Mouse (Mus musculus) lung, embryonic 15.5 days (tissue): ENCODE measurements at regions not wholly inside any gene's neighbourhood (a gene's known extent, or its start where the extent isn't known, plus 50 kb on each side); places are given as distances from the start of the nearest gene placed in this dataset.

Experiments used
- ATAC-seq: fragments of 200-750 bp; cut with Nextera tagmentation; 2 replicates; pipeline ENCODE4 v1.8.0; 2017; ENCODE audit warnings: moderate number of reproducible peaks, borderline replicate concordance; ENCODE audit not compliant: low FRiP score, low TSS enrichment; ENCODE audit errors: extremely low read depth
- H3K27ac ChIP-seq: fragments of 300-500 bp; sonication (generic); 2 replicates; pipeline ENCODE4 v1.5.1; 2015; ENCODE audit warnings: moderate library complexity, mild to moderate bottlenecking, inconsistent platforms
- H3K27me3 ChIP-seq: fragments of 300-500 bp; sonication (generic); 2 replicates; pipeline ENCODE4 v1.6.1; 2015; ENCODE audit warnings: inconsistent platforms
- H3K36me3 ChIP-seq: fragments of 300-500 bp; sonication (generic); 2 replicates; pipeline ENCODE4 v1.6.1; 2015; ENCODE audit warnings: inconsistent platforms
- H3K4me1 ChIP-seq: fragments of 300-500 bp; sonication (generic); 2 replicates; pipeline ENCODE4 v1.6.1; 2015; ENCODE audit warnings: inconsistent platforms
- H3K4me2 ChIP-seq: fragments of 300-500 bp; sonication (generic); 2 replicates; pipeline ENCODE4 v1.6.1; 2015; ENCODE audit warnings: inconsistent platforms, mild to moderate bottlenecking, moderate library complexity
- H3K4me3 ChIP-seq: fragments of 300-500 bp; sonication (generic); 2 replicates; pipeline ENCODE4 v1.5.1; 2015; ENCODE audit warnings: mild to moderate bottlenecking, inconsistent platforms
- H3K9ac ChIP-seq: fragments of 300-500 bp; sonication (generic); 2 replicates; pipeline ENCODE4 v1.6.1; 2015; ENCODE audit warnings: inconsistent platforms
- H3K9me3 ChIP-seq: fragments of 300-500 bp; sonication (generic); 2 replicates; pipeline ENCODE4 v1.6.1; 2016; ENCODE audit warnings: inconsistent platforms
- WGBS: fragments of 180-500 bp; shearing (Covaris S2); methylation state at CpG from one replicate; pipeline ENCODE4 v1.1.7; 2015; 5-methylcytosine and 5-hydroxymethylcytosine counted together

- no peaks in the 10 kb centered on the region for H3K36me3 ChIP-seq
- H3K27ac ChIP-seq = no peak overlapping the region
These were observed 51.8 kb upstream of the 1190002N15Rik start for GRCm38 (mm10) chr9:94589672-94590071.

GRCm38 (mm10) chr9:94604993-94605392 is 64.7 kb upstream of the Slc9a9 start:
- Histone ChIP-seq H3K9me3 (no peaks in the 10 kb centered on the region), H3K4me1 (0 out of 2 replicates have a peak, but pooled peaks cover 6% of the 10 kb centered on the region), H3K9ac (no peak overlapping the region), H3K36me3 (no peaks in the 10 kb centered on the region), H3K27ac (no peak overlapping the region), H3K27me3 (no peaks in the 10 kb centered on the region), H3K4me3 (no peak overlapping the region), H3K4me2 (no peak overlapping the region)
- 82% methylated on average over 2 of the region's 2 CpGs for WGBS
- ATAC-seq = no peak

More at GRCm38 (mm10) chr9:94589672-94590071, 51.8 kb upstream of the 1190002N15Rik start:
- ATAC-seq = no peak
- no peak overlapping the region for H3K4me2 ChIP-seq
- no peaks in the 10 kb centered on the region for H3K27me3 ChIP-seq
- no peaks in the 10 kb centered on the region for H3K9me3 ChIP-seq
- H3K4me3 ChIP-seq = no peak overlapping the region
- H3K9ac ChIP-seq = no peak overlapping the region
- no peaks in the 10 kb centered on the region for H3K4me1 ChIP-seq
- 86% methylated on average over 2 of the region's 2 CpGs for WGBS

- 69% methylated on average over 2 of the region's 2 CpGs for WGBS
- Histone ChIP-seq H3K4me3 (no peak overlapping the region), H3K4me2 (no peak overlapping the region), H3K36me3 (no peaks in the 10 kb centered on the region), H3K9ac (no peak overlapping the region), H3K4me1 (0 out of 2 replicates have a peak, but pooled peaks cover 8% of the 10 kb centered on the region), H3K27me3 (no peaks in the 10 kb centered on the region), H3K27ac (no peak overlapping the region), H3K9me3 (no peaks in the 10 kb centered on the region)
- no peak for ATAC-seq
These were observed 63.3 kb upstream of the Slc9a9 start for GRCm38 (mm10) chr9:94606422-94606821.

GRCm38 (mm10) chr9:94607011-94607749 is 62.5 kb upstream of the Slc9a9 start:
- Histone ChIP-seq H3K9me3 (no peaks in the 10 kb centered on the region), H3K4me3 (no peak overlapping the region), H3K4me1 (0 out of 2 replicates have a peak, but pooled peaks cover 8% of the 10 kb centered on the region), H3K27ac (no peak overlapping the region), H3K36me3 (no peaks in the 10 kb centered on the region), H3K4me2 (no peak overlapping the region), H3K9ac (no peak overlapping the region), H3K27me3 (no peaks in the 10 kb centered on the region)
- 62% methylated on average over 13 of the region's 13 CpGs for WGBS
- no peak for ATAC-seq

- no peak for ATAC-seq
These were observed 62.0 kb upstream of the Slc9a9 start for GRCm38 (mm10) chr9:94607750-94608106.

GRCm38 (mm10) chr9:94610101-94610500 is 59.6 kb upstream of the Slc9a9 start:
- ATAC-seq = no peak
- H3K27me3 ChIP-seq = no peaks in the 10 kb centered on the region
- WGBS = 69% methylated on average over 3 of the region's 3 CpGs

More at GRCm38 (mm10) chr9:94607750-94608106, 62.0 kb upstream of the Slc9a9 start:
- Histone ChIP-seq H3K4me2 (no peak overlapping the region), H3K4me1 (0 out of 2 replicates have a peak, but pooled peaks cover 8% of the 10 kb centered on the region), H3K9ac (no peak overlapping the region), H3K27me3 (no peaks in the 10 kb centered on the region), H3K27ac (no peak overlapping the region), H3K4me3 (no peak overlapping the region), H3K36me3 (no peaks in the 10 kb centered on the region), H3K9me3 (no peaks in the 10 kb centered on the region)
- WGBS = 11% methylated on average over 2 of the region's 2 CpGs

GRCm38 (mm10) chr9:94610600-94611337 is 58.9 kb upstream of the Slc9a9 start:
- Histone ChIP-seq H3K27me3 (no peaks in the 10 kb centered on the region), H3K27ac (no peak overlapping the region)
- ATAC-seq = no peak

More at GRCm38 (mm10) chr9:94610101-94610500, 59.6 kb upstream of the Slc9a9 start:
- 0 out of 2 replicates have a peak, but pooled peaks cover 8% of the 10 kb centered on the region for H3K4me1 ChIP-seq
- H3K9me3 ChIP-seq = no peaks in the 10 kb centered on the region
- H3K4me3 ChIP-seq = no peak overlapping the region
- no peak overlapping the region for H3K27ac ChIP-seq
- H3K4me2 ChIP-seq = no peak overlapping the region
- H3K36me3 ChIP-seq = no peaks in the 10 kb centered on the region
- H3K9ac ChIP-seq = no peak overlapping the region

GRCm38 (mm10) chr9:94613891-94614671 is 55.6 kb upstream of the Slc9a9 start:
- 30% methylated on average over 6 of the region's 6 CpGs for WGBS
- no peak overlapping the region for H3K4me3 ChIP-seq
- no peak overlapping the region for H3K9ac ChIP-seq
- peak; percentile 74 for ATAC-seq
- no peaks in the 10 kb centered on the region for H3K36me3 ChIP-seq
- no peaks in the 10 kb centered on the region for H3K9me3 ChIP-seq
- H3K4me1 ChIP-seq = peaks cover 6% of the 10 kb centered on the region; the same call in 1 of the 2 replicates
- no peak overlapping the region for H3K4me2 ChIP-seq
- H3K27me3 ChIP-seq = no peaks in the 10 kb centered on the region
- no peak overlapping the region for H3K27ac ChIP-seq

More at GRCm38 (mm10) chr9:94610600-94611337, 58.9 kb upstream of the Slc9a9 start:
- 60% methylated on average over 5 of the region's 5 CpGs for WGBS
- no peak overlapping the region for H3K9ac ChIP-seq
- 0 out of 2 replicates have a peak, but pooled peaks cover 8% of the 10 kb centered on the region for H3K4me1 ChIP-seq
- no peak overlapping the region for H3K4me3 ChIP-seq
- no peaks in the 10 kb centered on the region for H3K9me3 ChIP-seq
- no peaks in the 10 kb centered on the region for H3K36me3 ChIP-seq
- no peak overlapping the region for H3K4me2 ChIP-seq

GRCm38 (mm10) chr9:94615205-94615604 is 54.5 kb upstream of the Slc9a9 start:
- H3K27me3 ChIP-seq = no peaks in the 10 kb centered on the region
- WGBS = 33% methylated on average over 11 of the region's 11 CpGs
- peaks cover 6% of the 10 kb centered on the region; the same call in 1 of the 2 replicates for H3K4me1 ChIP-seq
- no peaks in the 10 kb centered on the region for H3K9me3 ChIP-seq
- H3K9ac ChIP-seq = no peak overlapping the region
- H3K4me3 ChIP-seq = no peak overlapping the region
- H3K4me2 ChIP-seq = no peak overlapping the region
- no peaks in the 10 kb centered on the region for H3K36me3 ChIP-seq
- no peak overlapping the region for H3K27ac ChIP-seq
- peak; percentile 62; the same call in 1 of the 2 replicates for ATAC-seq

GRCm38 (mm10) chr9:94618079-94618786 is 51.5 kb upstream of the Slc9a9 start:
- H3K4me3 ChIP-seq = no peak overlapping the region
- H3K4me1 ChIP-seq = peaks cover 3% of the 10 kb centered on the region; the same call in 1 of the 2 replicates
- H3K4me2 ChIP-seq = no peak overlapping the region
- WGBS = 62% methylated on average over 6 of the region's 6 CpGs
- no peak overlapping the region for H3K27ac ChIP-seq
- no peak overlapping the region for H3K9ac ChIP-seq
- ATAC-seq = no peak
- H3K9me3 ChIP-seq = no peaks in the 10 kb centered on the region
- no peaks in the 10 kb centered on the region for H3K36me3 ChIP-seq
- H3K27me3 ChIP-seq = no peaks in the 10 kb centered on the region
